Mouse (Mus musculus): ENCODE results near the gene Elk1. TPM values are rescaled to one million over a fixed set of nuclear protein-coding genes. Genes with fewer than 3 reads are reported as not detected.

Elk1 gene
- polyA plus RNA-seq, 1 experiment = 18.9 TPM

DNA sequence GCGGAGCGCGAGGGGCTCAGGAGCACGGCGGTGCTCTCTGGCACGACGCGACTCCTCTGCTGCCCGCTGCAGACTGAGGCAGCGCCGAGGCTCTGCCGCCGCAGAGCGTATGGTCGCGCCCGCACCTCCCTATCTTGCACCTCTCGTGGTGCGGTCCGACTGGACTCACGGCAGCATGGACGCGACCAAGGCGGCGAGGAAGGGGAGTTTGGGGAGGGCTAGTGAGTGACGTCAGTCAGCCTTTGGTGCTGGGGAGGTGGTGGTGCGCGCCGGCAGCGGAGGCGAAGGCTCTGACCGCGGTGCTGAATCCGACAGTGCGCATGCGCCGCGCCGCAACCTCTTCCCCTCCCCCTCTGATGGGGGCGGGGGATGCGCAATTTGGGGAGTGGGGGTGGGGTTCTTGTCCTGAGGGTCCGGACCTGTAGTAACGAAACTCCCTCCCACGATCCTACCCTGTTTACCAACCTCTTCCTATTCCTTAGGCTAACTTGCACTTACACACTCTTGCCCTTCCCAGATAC, 29.5 kb downstream of the Elk1 start, which contains the start of gene Syn1:
Syn1 (minus strand) TSS at position 161 of the 521 bp plus-strand sequence.
- Histone ChIP-seq H3K4me3 (peak within 1 kb of the TSS; percentile 21), H3K79me2 (ENCODE audit: control insufficient read depth, insufficient read depth) (no peaks in the 10 kb centered on the region), H3ac (ENCODE audit: control insufficient read depth, insufficient read length) (no peak within 1 kb of the TSS), H3K27me3 (ENCODE audit: control insufficient read depth, insufficient read depth, insufficient read length) (no peaks in the 10 kb centered on the region), H3K36me3 (ENCODE audit: control insufficient read depth, insufficient read depth) (no peaks in the 10 kb centered on the region), H3K4me2 (ENCODE audit: low read depth) (peak within 1 kb of the TSS; percentile 64)
- no peak for TF ChIP-seq MYOD1 (IDR thresholded peaks at IDR 0.05; ENCODE audit: control insufficient read depth in 1 of 3, insufficient read length in 2 of 3, low read depth in 2 of 3)
- no peak for TF ChIP-seq CEBPB (IDR thresholded peaks at IDR 0.05; ENCODE audit: insufficient read depth, poor library complexity, severe bottlenecking)
- TF ChIP-seq REST (IDR thresholded peaks at IDR 0.05; ENCODE audit: insufficient read depth, insufficient read length) = peak; percentile 90
- no peak for TF ChIP-seq TCF3 (IDR thresholded peaks at IDR 0.05; ENCODE audit: insufficient read length, low read depth)
- no peak for TF ChIP-seq MAX (IDR thresholded peaks at IDR 0.05; ENCODE audit: low read depth)
- TF ChIP-seq TCF12 (IDR thresholded peaks at IDR 0.05; ENCODE audit: insufficient read depth, poor library complexity, severe bottlenecking) = no peak
- no peak for TF ChIP-seq USF1 (IDR thresholded peaks at IDR 0.05; ENCODE audit: low read depth)
- TF ChIP-seq POLR2A (IDR thresholded peaks at IDR 0.05; ENCODE audit: insufficient read length, low read depth) = peak; percentile 69
- TF ChIP-seq POLR2AphosphoS2 (IDR thresholded peaks at IDR 0.05; ENCODE audit: insufficient read length, low read depth) = peak; percentile 55
- no peak for TF ChIP-seq SRF (IDR thresholded peaks at IDR 0.05; ENCODE audit: control insufficient read depth, insufficient read length, low read depth)
- TF ChIP-seq MYOG (IDR thresholded peaks at IDR 0.05; ENCODE audit: control insufficient read depth in 1 of 3, insufficient read depth in 1 of 3, insufficient read length in 2 of 3, low read depth in 2 of 3) = peak in 1 of 3 experiments; percentile 3
- TF ChIP-seq E2F4 (IDR thresholded peaks at IDR 0.05; ENCODE audit: insufficient read depth) = no peak

DNA sequence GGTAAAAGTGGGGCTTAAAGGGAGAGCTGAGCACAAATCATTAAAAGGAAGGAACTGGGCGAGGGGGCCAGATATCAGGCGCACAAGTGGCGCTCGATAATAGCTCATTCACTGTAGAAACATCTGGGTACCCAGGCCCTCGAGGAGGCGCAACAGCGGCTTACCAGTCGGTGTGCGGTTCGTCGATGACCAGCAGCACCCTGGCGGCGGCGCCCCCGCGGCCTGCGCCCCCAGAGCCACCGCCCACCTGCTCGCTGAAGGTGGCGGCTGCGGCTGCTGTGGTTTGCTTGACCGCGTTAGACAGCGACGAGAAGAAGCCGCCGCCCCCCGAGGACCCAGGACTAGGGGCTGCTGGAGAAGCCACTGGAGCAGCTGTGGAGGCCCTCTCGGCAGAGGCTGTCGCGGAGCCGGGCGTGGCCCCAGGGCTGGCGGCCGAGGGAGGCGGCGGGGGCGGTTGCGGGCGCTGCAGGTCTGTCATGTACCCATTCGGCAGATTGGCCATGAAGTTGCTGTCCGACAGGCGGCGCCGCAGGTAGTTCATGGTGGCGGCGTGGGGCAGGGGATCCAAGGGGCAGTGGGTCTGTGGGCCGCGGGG, 30.1 kb downstream of the Elk1 start:
- Histone ChIP-seq H3ac (ENCODE audit: control insufficient read depth, insufficient read length) (no peak overlapping the region), H3K27me3 (ENCODE audit: control insufficient read depth, insufficient read depth, insufficient read length) (no peaks in the 10 kb centered on the region), H3K79me2 (ENCODE audit: control insufficient read depth, insufficient read depth) (no peaks in the 10 kb centered on the region), H3K36me3 (ENCODE audit: control insufficient read depth, insufficient read depth) (no peaks in the 10 kb centered on the region), H3K4me2 (ENCODE audit: low read depth) (peak overlapping the region; percentile 64), H3K4me3 (peak overlapping the region; percentile 21)
- TF ChIP-seq MAX (IDR thresholded peaks at IDR 0.05; ENCODE audit: low read depth) = no peak
- no peak for TF ChIP-seq SRF (IDR thresholded peaks at IDR 0.05; ENCODE audit: control insufficient read depth, insufficient read length, low read depth)
- no peak for TF ChIP-seq TCF3 (IDR thresholded peaks at IDR 0.05; ENCODE audit: insufficient read length, low read depth)
- no peak for TF ChIP-seq USF1 (IDR thresholded peaks at IDR 0.05; ENCODE audit: low read depth)
- TF ChIP-seq REST (IDR thresholded peaks at IDR 0.05; ENCODE audit: insufficient read depth, insufficient read length) = no peak
- no peak for TF ChIP-seq TCF12 (IDR thresholded peaks at IDR 0.05; ENCODE audit: insufficient read depth, poor library complexity, severe bottlenecking)
- TF ChIP-seq E2F4 (IDR thresholded peaks at IDR 0.05; ENCODE audit: insufficient read depth) = no peak
- TF ChIP-seq POLR2AphosphoS2 (IDR thresholded peaks at IDR 0.05; ENCODE audit: insufficient read length, low read depth) = no peak
- peak in 1 of 3 experiments; percentile 28 for TF ChIP-seq MYOG (IDR thresholded peaks at IDR 0.05; ENCODE audit: control insufficient read depth in 1 of 3, insufficient read depth in 1 of 3, insufficient read length in 2 of 3, low read depth in 2 of 3)
- peak in 1 of 3 experiments; percentile 1 for TF ChIP-seq MYOD1 (IDR thresholded peaks at IDR 0.05; ENCODE audit: control insufficient read depth in 1 of 3, insufficient read length in 2 of 3, low read depth in 2 of 3)
- no peak for TF ChIP-seq POLR2A (IDR thresholded peaks at IDR 0.05; ENCODE audit: insufficient read length, low read depth)
- no peak for TF ChIP-seq CEBPB (IDR thresholded peaks at IDR 0.05; ENCODE audit: insufficient read depth, poor library complexity, severe bottlenecking)

DNA sequence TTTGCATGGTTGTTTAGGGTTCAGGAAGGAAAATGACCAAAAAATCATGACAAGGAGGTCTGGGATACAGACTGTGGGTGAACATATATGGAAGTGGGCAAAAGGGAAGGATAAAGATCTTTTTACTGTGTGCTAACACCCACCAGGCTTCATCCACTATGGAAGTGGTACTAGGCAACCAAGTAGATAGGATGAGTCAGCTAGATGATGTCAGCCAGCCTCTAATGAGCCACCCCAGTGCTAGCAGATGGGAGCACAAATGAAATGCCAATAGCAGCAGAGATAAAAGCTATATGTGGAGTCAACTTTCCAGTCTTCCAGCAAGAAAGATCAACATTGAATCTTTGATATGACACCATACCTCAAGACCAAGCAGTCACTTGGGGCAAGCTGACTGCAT, 35.3 kb downstream of the Elk1 start:
- Histone ChIP-seq H3K4me2 (ENCODE audit: low read depth) (peak overlapping the region; percentile 32), H3K27me3 (ENCODE audit: control insufficient read depth, insufficient read depth, insufficient read length) (no peaks in the 10 kb centered on the region), H3ac (ENCODE audit: control insufficient read depth, insufficient read length) (no peak overlapping the region), H3K79me2 (ENCODE audit: control insufficient read depth, insufficient read depth) (no peaks in the 10 kb centered on the region), H3K4me3 (no peak overlapping the region), H3K36me3 (ENCODE audit: control insufficient read depth, insufficient read depth) (no peaks in the 10 kb centered on the region)
- TF ChIP-seq E2F4 (IDR thresholded peaks at IDR 0.05; ENCODE audit: insufficient read depth) (no peak), REST (IDR thresholded peaks at IDR 0.05; ENCODE audit: insufficient read depth, insufficient read length) (no peak), TCF12 (IDR thresholded peaks at IDR 0.05; ENCODE audit: insufficient read depth, poor library complexity, severe bottlenecking) (no peak), POLR2AphosphoS2 (IDR thresholded peaks at IDR 0.05; ENCODE audit: insufficient read length, low read depth) (no peak), CEBPB (IDR thresholded peaks at IDR 0.05; ENCODE audit: insufficient read depth, poor library complexity, severe bottlenecking) (no peak), MYOD1 (IDR thresholded peaks at IDR 0.05; ENCODE audit: control insufficient read depth in 1 of 3, insufficient read length in 2 of 3, low read depth in 2 of 3) (no peak), SRF (IDR thresholded peaks at IDR 0.05; ENCODE audit: control insufficient read depth, insufficient read length, low read depth) (no peak), MAX (IDR thresholded peaks at IDR 0.05; ENCODE audit: low read depth) (no peak), POLR2A (IDR thresholded peaks at IDR 0.05; ENCODE audit: insufficient read length, low read depth) (no peak), USF1 (IDR thresholded peaks at IDR 0.05; ENCODE audit: low read depth) (no peak), MYOG (IDR thresholded peaks at IDR 0.05; ENCODE audit: control insufficient read depth in 1 of 3, insufficient read depth in 1 of 3, insufficient read length in 2 of 3, low read depth in 2 of 3) (no peak), TCF3 (IDR thresholded peaks at IDR 0.05; ENCODE audit: insufficient read length, low read depth) (no peak)

DNA sequence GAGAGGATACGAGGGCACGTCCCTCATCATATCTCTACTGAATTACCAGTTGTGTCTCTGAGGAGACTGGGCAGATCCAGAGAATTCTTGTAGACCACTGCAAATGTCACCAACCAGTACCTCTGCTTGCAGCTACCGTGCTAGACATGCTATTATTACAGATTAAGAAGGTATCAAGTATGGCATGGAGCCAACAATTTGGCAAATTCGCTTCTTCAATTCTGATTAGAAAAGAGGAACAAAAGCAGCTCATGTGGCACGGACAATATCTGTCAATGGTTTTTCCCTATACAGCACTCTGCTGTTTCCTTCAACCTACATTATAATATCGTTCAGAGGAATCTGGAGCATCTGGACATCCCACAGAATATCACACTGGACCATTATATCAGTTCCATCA, 36.7 kb downstream of the Elk1 start:
- H3ac ChIP-seq (ENCODE audit: control insufficient read depth, insufficient read length) = no peak overlapping the region
- TF ChIP-seq TCF3 (IDR thresholded peaks at IDR 0.05; ENCODE audit: insufficient read length, low read depth) (no peak), MYOG (IDR thresholded peaks at IDR 0.05; ENCODE audit: control insufficient read depth in 1 of 3, insufficient read depth in 1 of 3, insufficient read length in 2 of 3, low read depth in 2 of 3) (no peak), TCF12 (IDR thresholded peaks at IDR 0.05; ENCODE audit: insufficient read depth, poor library complexity, severe bottlenecking) (no peak), SRF (IDR thresholded peaks at IDR 0.05; ENCODE audit: control insufficient read depth, insufficient read length, low read depth) (no peak), POLR2A (IDR thresholded peaks at IDR 0.05; ENCODE audit: insufficient read length, low read depth) (no peak), REST (IDR thresholded peaks at IDR 0.05; ENCODE audit: insufficient read depth, insufficient read length) (no peak), CEBPB (IDR thresholded peaks at IDR 0.05; ENCODE audit: insufficient read depth, poor library complexity, severe bottlenecking) (no peak), POLR2AphosphoS2 (IDR thresholded peaks at IDR 0.05; ENCODE audit: insufficient read length, low read depth) (no peak), MAX (IDR thresholded peaks at IDR 0.05; ENCODE audit: low read depth) (no peak), E2F4 (IDR thresholded peaks at IDR 0.05; ENCODE audit: insufficient read depth) (no peak), USF1 (IDR thresholded peaks at IDR 0.05; ENCODE audit: low read depth) (no peak), MYOD1 (IDR thresholded peaks at IDR 0.05; ENCODE audit: control insufficient read depth in 1 of 3, insufficient read length in 2 of 3, low read depth in 2 of 3) (no peak)
- H3K4me3 ChIP-seq = no peak overlapping the region
- H3K27me3 ChIP-seq (ENCODE audit: control insufficient read depth, insufficient read depth, insufficient read length) = no peaks in the 10 kb centered on the region
- no peaks in the 10 kb centered on the region for H3K79me2 ChIP-seq (ENCODE audit: control insufficient read depth, insufficient read depth)
- H3K4me2 ChIP-seq (ENCODE audit: low read depth) = no peak overlapping the region
- H3K36me3 ChIP-seq (ENCODE audit: control insufficient read depth, insufficient read depth) = no peaks in the 10 kb centered on the region

Measured in myocyte (in vitro differentiated cells).